Mouse (Mus musculus) ES-E14 (cell line): ENCODE measurements at regions not wholly inside any gene's neighbourhood (a gene's known extent, or its start where the extent isn't known, plus 50 kb on each side); places are given as distances from the start of the nearest gene placed in this dataset.

Experiments used
- ZC3H11A ChIP-seq: IDR thresholded peaks from 2 replicates; pipeline ENCODE4 v1.6.1; 2012; ENCODE audit warnings: low read depth, mild to moderate bottlenecking, inconsistent platforms, low read length, borderline replicate concordance
- ZNF384 ChIP-seq: IDR thresholded peaks from 2 replicates; pipeline ENCODE4 v1.6.1; 2012; ENCODE audit warnings: low read depth, low read length, inconsistent platforms

- TF ChIP-seq ZNF384 = no peak
- no peak for TF ChIP-seq ZC3H11A
These were observed 156.2 kb downstream of the Utp6 start for GRCm38 (mm10) chr11:79805981-79806415.
